Mouse (Mus musculus) Patski (cell line): ENCODE data around the gene Gm10642. TPM values are rescaled to one million over a fixed set of nuclear protein-coding genes. Genes with fewer than 3 reads are reported as not detected.
A peak's percentile ranks its signal among the peaks of the same experiment; 100 is the strongest.

Experiments
- ATAC-seq: fragments of 100-300 bp; one replicate; pipeline ENCODE4 v1.8.0; 2021
- CTCF ChIA-PET: fragments of 350-600 bp; sonication (Branson Sonifier 250); formaldehyde crosslinking; loops from one replicate; lab custom pipeline; 2022; ENCODE audit warnings: inconsistent platforms; lab: Charles Lee
- POLR2A ChIA-PET: fragments of 350-600 bp; sonication (Branson Sonifier 250); formaldehyde crosslinking; loops from one replicate; lab custom pipeline; 2022; ENCODE audit warnings: antibody characterized with exemption, inconsistent platforms; lab: Charles Lee
- DNase-seq: peaks from one replicate; pipeline ENCODE4 v3.0.0-alpha.2; 2011; ENCODE audit warnings: low read depth, low spot score
- H3K27me3 ChIP-seq: fragments of 371-371 bp; one replicate; pipeline ENCODE4 v1.5.1; 2021
- CTCF ChIP-seq: fragments of 100-300 bp; IDR thresholded peaks from one replicate; pipeline ENCODE4 v1.5.1; 2021
- in situ Hi-C: fragments of 300-500 bp; cut with MboI; formaldehyde crosslinking; loops from 3 replicates; pipeline ENCODE4 v1.11.1; 2018; ENCODE audit warnings: low pct_unique_long_range_greater_than_20kb, mixed read lengths
- polyA plus RNA-seq: library from polyadenylated mRNA; unstranded; gene quantifications from one replicate; pipeline ENCODE4 v1.2.3, GENCODE M21; 2021

The Gm10642 gene
- 0.54 TPM for polyA plus RNA-seq

DNA sequence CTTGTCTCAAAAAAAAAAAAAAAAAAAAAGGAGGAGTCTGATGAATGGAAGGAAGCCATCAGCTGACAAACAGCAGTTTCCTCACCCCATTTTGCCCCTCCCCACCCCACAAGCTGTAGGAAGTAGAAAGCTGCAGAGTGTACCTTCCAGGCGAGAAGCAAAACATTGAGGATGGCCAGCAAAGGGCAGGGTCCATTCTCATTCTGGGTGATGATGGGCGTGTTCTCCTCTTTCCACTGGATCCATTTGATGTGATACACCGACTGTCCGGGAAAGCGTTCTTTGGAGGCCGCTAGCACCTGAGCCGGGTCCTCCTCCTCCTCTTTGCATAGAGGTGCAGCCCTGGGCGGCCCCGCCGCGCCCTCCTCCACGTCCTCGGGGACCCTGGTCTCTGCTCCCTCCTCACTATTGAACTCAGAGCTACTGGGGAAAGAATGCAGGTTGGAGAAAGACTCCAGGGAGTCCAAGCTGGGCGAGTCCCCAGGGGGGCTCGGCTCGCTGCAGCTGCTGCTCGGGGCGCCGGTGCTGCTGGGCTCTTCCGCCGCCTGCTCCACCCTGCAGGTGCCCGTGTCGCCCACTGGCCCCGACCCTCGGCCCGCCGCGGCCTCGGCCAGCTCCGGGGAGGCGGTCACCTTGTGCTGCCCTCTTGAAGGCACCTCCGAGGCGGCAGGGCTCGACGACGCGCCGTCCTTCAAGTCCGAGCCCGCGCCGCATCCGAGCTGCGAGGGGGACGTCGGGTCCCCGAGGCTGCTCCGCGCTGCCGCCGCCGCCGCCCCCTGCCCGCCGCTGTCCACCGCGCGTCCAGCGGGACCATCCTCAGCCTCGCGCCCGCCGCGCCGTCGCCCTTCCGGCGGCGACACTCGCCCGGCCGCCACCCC lies at the start of gene Gm10642:
TSS of gene Gm10642 (plus strand) at position 122 of the 878 bp plus-strand sequence.
- in situ Hi-C loops, result no loop called here
- ChIA-PET CTCF (interaction anchor here (0.8 kb wide), 1 partner anchor 28 kb away, joined by 3 read pairs; no protein-coding TSS in a partner anchor), POLR2A (interaction anchor here (0.6 to 0.8 kb wide), 2 partner anchors 20 to 23 kb away, joined by 3 read pairs; no protein-coding TSS in a partner anchor)
- no peak for TF ChIP-seq CTCF
- DNase-seq, result no peak
- no peaks in the 10 kb centered on the region for H3K27me3 ChIP-seq
- peak; percentile 45 for ATAC-seq

DNA sequence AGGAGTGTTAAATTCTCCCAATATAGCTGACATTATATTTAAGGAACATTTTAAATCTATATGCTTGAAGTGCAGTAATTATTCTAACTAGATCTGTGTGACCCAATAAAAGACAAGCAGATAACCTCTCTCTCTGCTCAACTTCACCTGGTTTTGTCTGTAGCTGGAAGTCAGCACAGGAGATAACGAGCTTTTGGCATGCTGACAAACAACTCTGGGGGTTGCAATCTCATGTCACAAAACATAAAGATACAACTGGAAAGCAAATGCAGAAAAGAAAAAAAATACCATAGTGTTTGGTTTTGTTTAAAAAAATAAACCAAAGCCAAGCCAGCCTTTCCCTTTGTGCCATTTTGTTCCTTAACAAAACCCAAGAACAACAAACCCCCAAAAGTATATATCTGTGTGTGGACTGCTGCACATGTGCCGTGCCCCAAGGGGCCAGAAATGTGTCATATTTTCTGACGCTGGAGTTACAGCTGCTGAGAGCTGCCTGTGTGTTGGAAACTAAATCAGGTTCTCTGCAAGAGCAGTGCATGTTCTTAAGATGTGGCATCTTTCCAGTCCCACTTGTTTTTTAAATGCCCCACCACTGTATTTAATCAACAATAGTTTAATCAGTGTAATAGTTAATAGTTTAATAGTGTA lies 44.9 kb upstream of the Gm10642 start:
- H3K27me3 ChIP-seq, result no peaks in the 10 kb centered on the region
- ChIA-PET POLR2A (interaction anchor here (0.5 kb wide), 1 partner anchor 72 kb away, joined by 5 read pairs; no protein-coding TSS in a partner anchor), CTCF (interaction anchor here (1.1 to 1.4 kb wide), 2 partner anchors 11 to 75 kb away, joined by 3 to 4 read pairs; no protein-coding TSS in a partner anchor)
- in situ Hi-C loops, result no loop called here
- DNase-seq (no peak), ATAC-seq (no peak)
- no peak for TF ChIP-seq CTCF

DNA sequence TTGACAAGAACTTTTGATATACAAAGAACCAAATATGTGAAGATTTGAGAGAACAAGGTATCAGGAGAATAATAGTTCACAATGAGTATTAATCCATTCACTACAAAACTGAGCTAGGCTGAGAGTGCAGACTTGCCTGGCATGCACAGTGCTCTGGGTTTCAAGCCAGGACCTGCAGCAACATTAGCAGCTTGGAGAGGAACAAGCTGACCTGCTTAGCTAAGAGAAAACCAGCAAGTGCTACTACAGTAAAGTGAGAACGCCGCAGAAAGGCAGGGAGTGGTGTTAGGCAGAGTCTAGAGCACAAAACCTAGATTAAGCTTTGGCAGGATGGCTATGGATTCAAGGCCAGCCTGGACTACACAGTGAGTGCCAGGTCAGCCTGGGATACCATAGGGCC lies 26.3 kb upstream of the Gm10642 start:
- CTCF ChIA-PET, result interaction anchor here (0.7 kb wide), 1 partner anchor 25 kb away, joined by 3 read pairs; no protein-coding TSS in a partner anchor
- no peak for TF ChIP-seq CTCF
- ATAC-seq, result no peak
- in situ Hi-C loops, result no loop called here
- DNase-seq, result no peak
- POLR2A ChIA-PET, result interaction anchor here (0.5 kb wide), 1 partner anchor 83 kb away, joined by 3 read pairs; no protein-coding TSS in a partner anchor
- H3K27me3 ChIP-seq, result no peaks in the 10 kb centered on the region

DNA sequence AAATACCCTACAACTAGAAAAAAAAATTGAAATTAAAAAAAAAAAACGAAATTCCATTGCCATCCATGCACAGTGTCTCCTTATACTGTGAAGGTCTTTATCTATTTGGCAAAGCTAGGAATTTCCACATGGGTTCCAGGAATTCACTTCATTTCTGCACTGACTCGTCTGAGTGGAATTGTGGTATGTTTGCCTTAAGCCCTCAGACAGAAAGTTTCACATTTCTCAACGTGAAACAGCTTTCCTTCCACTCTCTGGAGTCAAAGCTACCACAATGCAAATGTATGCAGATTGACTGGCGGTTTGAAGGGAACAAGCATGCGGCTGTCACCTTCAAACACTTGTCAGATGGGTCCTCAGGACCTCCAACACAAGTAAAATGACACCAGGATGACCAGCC lies 24.4 kb upstream of the Gm10642 start:
- CTCF ChIA-PET, result interaction anchor here (0.6 kb wide), 1 partner anchor 49 kb away, joined by 3 read pairs; no protein-coding TSS in a partner anchor
- TF ChIP-seq CTCF, result no peak
- DNase-seq (peak; percentile 56), ATAC-seq (peak; percentile 84)
- in situ Hi-C loops, result no loop called here
- H3K27me3 ChIP-seq, result no peaks in the 10 kb centered on the region
- POLR2A ChIA-PET, result interaction anchor here (0.6 kb wide), 1 partner anchor 38 kb away, joined by 3 read pairs; no protein-coding TSS in a partner anchor

DNA sequence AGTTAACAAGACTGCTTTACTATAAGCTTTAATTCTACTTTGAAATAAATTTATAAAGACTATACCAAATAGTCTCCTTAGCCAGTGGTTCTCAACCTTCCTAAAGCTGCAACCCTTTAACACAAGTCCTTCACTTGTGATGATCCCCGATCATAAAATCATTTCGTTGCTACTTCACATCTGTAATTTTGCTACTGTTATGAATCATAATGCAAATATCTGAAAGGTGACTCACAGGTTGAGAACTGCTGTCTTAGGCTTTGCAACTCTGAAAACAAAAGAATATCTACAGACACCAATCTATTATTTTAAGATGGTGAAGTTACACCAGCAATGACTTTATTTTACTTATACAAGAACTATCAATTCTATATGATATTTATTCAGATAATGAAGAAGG lies 19.3 kb upstream of the Gm10642 start:
- CTCF ChIA-PET, result interaction anchor here (1.2 kb wide), 1 partner anchor 12 kb away, joined by 3 read pairs; no protein-coding TSS in a partner anchor
- DNase-seq (no peak), ATAC-seq (no peak)
- H3K27me3 ChIP-seq, result no peaks in the 10 kb centered on the region
- in situ Hi-C loops, result no loop called here
- POLR2A ChIA-PET, result interaction anchor here (1.3 kb wide), 1 partner anchor 19 kb away, joined by 3 read pairs; the partner anchor contains the start of gene Gm10642
- TF ChIP-seq CTCF, result no peak

DNA sequence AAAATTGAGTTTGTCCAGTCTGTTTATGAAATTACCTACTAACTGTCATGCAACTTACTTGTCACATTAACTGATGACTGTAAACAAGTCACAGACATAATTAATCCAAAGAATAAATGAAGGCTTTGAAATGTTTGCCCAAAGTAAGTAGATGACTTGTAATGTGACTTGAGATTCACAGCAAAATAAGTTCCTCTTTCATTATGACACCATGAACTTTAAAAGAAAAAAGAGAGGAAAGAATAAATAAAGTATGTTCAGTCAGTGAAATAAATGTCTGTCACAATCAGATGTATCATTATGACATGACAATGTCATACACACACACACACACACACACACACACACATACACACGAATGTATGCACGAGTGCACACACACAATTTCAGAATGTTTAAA lies 5.8 kb upstream of the Gm10642 start:
- DNase-seq (no peak), ATAC-seq (no peak)
- no peak for TF ChIP-seq CTCF
- in situ Hi-C loops, result no loop called here
- CTCF ChIA-PET, result no interaction called here
- POLR2A ChIA-PET, result no interaction called here
- H3K27me3 ChIP-seq, result no peaks in the 10 kb centered on the region

DNA sequence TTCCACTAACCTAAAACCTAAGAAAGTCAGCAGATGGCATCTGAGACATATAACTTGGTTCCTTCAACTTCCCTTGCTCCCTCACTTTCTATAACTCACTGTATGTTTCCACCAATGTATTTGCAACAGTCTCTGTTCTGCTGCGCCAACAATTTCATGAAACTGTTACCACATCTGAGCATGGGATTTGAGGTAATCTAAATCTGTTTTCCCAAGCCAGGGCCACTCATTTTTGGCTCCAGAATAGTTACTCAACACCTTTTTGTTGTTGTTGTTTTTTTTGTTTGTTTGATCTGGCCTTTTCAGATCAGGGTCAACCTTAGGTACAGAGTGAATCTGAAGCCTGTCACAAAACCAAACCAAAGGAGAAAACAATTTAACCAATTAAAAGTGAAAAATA lies 5.1 kb upstream of the Gm10642 start:
- in situ Hi-C loops, result no loop called here
- H3K27me3 ChIP-seq, result no peaks in the 10 kb centered on the region
- ATAC-seq (no peak), DNase-seq (no peak)
- no peak for TF ChIP-seq CTCF
- CTCF ChIA-PET, result no interaction called here
- POLR2A ChIA-PET, result no interaction called here

DNA sequence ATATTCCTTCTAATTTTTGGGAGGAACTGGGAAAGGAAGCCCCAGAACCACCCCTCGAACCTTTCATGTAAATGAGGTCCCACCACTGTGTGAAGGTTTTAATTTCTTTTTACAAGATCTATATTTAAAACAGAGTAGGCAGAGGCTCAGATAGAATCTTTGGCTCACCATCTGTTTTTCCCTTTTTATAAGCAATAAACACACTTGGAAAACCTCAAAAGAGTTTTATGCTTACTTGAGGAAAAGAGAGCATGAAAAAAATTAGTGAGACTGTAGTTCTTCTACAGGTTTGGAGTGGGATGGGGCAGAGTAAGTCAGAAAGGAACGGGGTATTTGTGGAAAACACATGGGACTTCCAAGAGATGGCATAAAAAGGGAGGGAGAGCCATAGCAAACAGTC lies 3.8 kb upstream of the Gm10642 start:
- CTCF ChIA-PET, result interaction anchor here (1.2 kb wide), 1 partner anchor 8 kb away, joined by 3 read pairs; no protein-coding TSS in a partner anchor

DNA sequence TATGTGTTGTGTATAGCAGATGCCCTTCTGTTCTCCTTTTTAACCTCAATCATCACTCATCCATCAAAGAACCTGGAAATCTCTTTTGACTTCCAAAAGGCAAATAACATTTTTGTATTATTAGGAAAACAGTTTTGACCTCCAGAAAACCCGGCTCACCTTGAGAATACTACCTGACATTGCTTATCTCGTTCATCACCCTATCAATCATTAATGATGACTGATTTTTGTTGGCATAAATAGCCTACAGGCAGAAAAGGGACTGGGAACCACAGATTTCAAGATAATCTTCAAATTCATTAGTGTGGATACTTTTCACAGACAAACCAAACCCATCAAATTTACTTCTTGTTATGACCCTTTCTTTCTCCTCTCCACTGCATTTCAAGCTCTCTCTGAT lies 2.2 kb upstream of the Gm10642 start:
- no peak for DNase-seq
- TF ChIP-seq CTCF, result no peak
- ChIA-PET POLR2A (no interaction called here), CTCF (no interaction called here)
- H3K27me3 ChIP-seq, result no peaks in the 10 kb centered on the region
- ATAC-seq, result no peak
- in situ Hi-C loops, result no loop called here

More for the DNA sequence above, 3.8 kb upstream of the Gm10642 start:
- DNase-seq (no peak), ATAC-seq (no peak)
- no peak for TF ChIP-seq CTCF
- no peaks in the 10 kb centered on the region for H3K27me3 ChIP-seq
- POLR2A ChIA-PET, result no interaction called here
- in situ Hi-C loops, result no loop called here

DNA sequence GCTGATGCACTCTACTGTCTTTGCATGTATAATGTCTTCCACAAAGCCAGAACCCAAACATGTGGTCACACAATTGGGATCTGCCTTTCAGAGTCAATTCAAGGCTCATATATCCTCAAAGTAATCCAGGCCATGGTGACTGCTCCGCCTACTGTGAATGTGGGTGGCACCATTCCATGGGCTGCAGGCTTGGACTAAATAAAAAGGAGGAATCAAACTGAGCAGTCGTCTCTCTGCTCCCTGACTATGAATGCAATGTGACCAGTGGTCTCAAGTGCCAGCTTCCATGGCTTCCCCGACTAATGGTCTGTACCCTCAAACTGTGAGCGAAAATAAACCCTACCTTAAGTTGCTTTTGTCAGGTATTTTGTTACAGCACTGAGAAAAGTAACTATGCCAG lies 1.6 kb upstream of the Gm10642 start:
- in situ Hi-C loops, result no loop called here
- DNase-seq (no peak), ATAC-seq (no peak)
- H3K27me3 ChIP-seq, result no peaks in the 10 kb centered on the region
- ChIA-PET CTCF (no interaction called here), POLR2A (no interaction called here)
- no peak for TF ChIP-seq CTCF
